Mouse (Mus musculus): ENCODE measurements around the gene Igf2.

Igf2 gene

DNA sequence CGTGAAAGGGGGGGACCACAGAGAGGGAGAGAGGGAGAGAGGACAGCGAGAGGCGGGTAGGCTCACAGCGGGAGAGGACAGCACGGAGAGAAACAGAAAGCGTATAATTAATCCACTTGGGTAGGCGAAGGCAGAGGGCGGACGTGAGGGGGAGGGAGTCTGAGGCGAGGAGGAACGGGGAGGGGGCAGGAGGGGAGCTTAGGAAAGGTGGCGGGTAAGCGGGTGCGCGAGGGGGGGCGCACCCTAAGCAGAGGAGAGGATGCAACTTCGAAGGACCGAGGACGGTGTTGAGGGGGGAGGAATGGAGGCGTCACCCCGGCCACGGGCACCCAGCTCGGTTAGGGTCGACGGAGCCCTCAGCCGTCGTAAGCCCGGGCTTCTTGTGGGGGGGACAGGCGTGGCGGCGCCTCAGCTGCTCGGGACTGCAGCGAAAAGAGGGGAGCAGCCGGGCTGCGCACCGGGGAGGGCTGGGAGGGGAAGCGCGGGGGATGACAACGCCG lies 7.9 kb downstream of the Igf2 start:
- no peak for DNase-seq (ENCODE audit: low read depth)

DNA sequence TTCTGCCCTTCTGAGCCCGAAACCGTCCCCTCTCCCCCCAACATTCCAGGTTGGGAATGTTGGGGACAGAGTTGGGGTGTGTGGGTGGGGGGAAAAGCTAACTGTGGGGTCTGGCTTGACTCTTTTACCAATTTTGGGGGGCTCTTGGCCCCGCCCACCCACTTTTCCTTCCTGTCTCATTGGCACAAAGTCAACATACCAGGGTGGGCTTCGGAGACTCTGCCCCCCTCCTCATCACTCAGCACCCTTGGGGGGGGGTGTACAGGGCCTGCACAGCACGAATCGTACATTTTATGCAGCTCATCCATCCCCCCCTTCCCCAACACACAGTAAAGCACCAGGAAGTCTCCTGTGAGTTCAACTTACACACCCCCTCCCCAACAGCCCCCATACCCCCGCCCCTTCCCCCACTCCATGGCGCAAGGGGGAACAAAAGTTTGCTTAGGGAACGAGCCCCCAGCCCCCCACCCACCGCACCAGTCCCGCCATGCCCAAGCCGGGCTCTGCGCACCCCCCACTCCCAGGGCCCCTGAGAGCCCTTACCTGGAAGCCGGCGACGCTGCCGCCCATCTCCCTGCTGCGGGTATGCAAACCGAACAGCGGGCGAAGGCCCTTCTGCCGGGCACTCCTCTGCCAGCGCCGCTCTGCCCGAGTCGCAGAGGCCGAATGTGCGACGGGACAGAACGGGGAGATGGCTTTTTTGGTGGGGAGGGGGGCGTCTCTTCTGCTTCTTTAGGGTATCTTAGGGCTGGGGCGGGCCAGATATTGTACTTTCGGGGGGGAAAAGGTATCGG lies 8.6 kb downstream of the Igf2 start:
- no peak for DNase-seq (ENCODE audit: low read depth)

- no peak for DNase-seq (ENCODE audit: low read depth)
Measured at GRCm38 (mm10) chr7:142657341-142657791, 9.2 kb downstream of the Igf2 start.

GRCm38 (mm10) chr7:142656055-142656454 lies 10.6 kb downstream of the Igf2 start:
- DNase-seq (ENCODE audit: low read depth) = no peak

DNA sequence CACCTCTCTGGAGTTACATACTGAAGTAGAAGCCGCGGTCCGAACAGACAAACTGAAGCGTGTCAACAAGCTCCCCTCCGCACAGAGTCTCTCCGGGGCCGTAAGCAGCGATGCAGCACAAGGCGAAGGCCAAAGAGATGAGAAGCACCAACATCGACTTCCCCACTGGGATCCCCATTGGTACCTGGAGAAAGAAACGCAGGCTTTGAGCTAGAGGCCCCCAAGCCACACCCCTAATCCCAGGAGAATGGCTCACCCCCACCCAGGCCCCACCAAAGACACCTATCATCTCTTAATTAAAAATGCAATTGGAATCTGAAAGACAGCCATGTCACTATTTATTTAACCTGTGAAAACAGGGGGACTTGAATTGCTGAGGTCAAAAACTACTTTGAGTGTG lies 11.0 kb downstream of the Igf2 start:
- DNase-seq (ENCODE audit: low read depth) = no peak

- DNase-seq (ENCODE audit: low read depth) = no peak
Measured at GRCm38 (mm10) chr7:142653726-142654125, 12.9 kb downstream of the Igf2 start.

DNA sequence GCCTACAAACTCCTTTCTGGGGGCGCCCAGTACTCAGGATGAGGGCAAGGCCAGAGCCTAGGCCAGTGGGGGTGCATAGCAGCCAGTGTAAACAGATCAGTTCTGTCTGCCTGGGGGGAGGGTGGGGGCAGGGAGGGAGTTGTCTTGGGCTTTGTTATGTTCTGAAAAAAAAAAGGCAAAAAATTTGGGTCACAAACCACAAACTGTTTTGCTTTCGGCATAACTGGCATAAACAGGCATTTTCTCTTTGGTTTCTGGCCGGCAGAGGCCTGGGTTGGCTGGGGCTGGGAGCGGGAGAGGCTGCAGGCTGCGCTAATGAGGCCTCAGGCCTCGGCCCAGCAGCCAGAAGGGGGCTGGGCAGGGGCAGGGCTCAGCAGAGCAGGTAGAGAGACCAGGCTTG lies 19.9 kb downstream of the Igf2 start:
- DNase-seq (ENCODE audit: low read depth) = no peak

- DNase-seq (ENCODE audit: low read depth) = no peak
Measured at GRCm38 (mm10) chr7:142645045-142645444, 21.6 kb downstream of the Igf2 start.

GRCm38 (mm10) chr7:142636178-142636577 lies 30.4 kb downstream of the Igf2 start:
- DNase-seq (ENCODE audit: low read depth) = no peak

DNA sequence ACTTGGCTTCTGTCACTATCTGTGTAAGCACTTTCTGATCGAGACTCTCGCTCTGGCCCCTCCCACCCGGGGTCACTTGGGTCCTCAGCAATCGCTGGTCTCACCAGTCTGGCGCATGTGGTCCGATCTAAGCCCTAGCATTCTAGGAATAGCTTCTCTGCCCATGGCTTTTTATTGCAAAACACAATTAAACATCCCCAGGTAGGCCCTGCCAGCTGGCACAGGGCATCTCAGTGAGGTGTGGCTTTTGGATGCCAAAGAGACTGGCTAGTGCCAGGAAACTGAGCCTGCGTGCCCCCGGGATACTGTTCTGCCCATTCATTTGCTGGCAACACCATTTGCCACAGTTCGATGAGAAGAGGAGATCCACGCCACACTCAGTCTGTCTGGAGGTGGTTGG lies 35.9 kb downstream of the Igf2 start:
- no peak for DNase-seq (ENCODE audit: low read depth)

DNA sequence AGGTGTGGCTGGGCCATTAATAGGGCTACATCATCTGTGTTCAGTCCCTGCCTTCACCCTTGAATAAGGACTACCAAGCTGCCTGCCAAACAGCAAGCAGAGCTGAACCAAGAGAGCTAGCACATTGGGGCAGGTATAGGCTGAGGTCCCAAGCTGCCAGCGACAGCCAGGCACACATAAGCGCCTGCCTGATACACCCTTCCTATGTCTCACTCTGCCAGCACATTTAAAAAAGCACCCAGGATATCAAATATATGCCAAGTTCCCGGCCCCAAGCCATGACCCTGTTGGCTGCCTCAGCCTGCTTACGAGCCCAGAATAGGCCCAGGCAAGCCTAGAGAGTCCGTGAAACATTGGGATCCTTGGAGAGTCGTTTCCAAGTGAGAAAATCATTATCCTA lies 36.8 kb downstream of the Igf2 start:
- no peak for DNase-seq (ENCODE audit: low read depth)

GRCm38 (mm10) chr7:142622180-142622579 lies 44.4 kb downstream of the Igf2 start:
- no peak for DNase-seq (ENCODE audit: low read depth)

DNA sequence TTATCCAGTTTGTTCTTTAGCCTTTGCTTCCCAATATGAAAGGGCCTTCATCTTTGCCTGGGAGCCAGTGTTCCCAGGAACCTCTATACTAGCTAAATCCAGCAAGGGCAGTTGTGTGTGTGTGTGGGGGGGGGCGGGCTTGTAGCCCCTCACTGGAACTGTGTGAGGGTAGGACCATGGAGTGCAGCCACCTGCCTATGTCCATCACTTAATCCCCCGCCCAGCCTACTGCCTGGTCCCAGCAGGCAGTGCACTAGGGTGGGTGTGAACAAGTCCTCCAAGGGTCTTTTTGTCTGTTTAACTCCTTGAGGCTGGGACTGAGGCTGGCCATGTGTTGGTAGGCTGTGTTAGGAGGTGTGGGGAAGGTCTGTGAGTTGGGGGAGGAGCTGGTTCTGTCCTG lies 53.5 kb downstream of the Igf2 start:
- no peak for DNase-seq (ENCODE audit: low read depth)

GRCm38 (mm10) chr7:142610627-142611406 lies 55.8 kb downstream of the Igf2 start:
- DNase-seq (ENCODE audit: low read depth) = peak; percentile 36

GRCm38 (mm10) chr7:142600921-142601320 lies 65.7 kb downstream of the Igf2 start:
- no peak for DNase-seq (ENCODE audit: low read depth)

All from induced T-regulatory cell, adult 2 months (primary cell).